10 mouse cellular contexts compared by ENCODE assay signal in genomic region chr19:58829575-58829974, GRCm38 (mm10). TPM values are rescaled to one million over a fixed set of nuclear protein-coding genes. Genes with fewer than 3 reads are reported as not detected.
A peak's percentile ranks its signal among the peaks of the same experiment; 100 is the strongest.
DNase-seq lines count a peak whose midpoint lies in the region; ATAC-seq and TF ChIP-seq lines count a peak whose summit lies in the region.
"Had no signal": no experiment of that assay in that cellular context is flagged by ENCODE, and none has a peak within 500 bp of the region (broad histone marks: within the 10 kb centered on the region; RNA-seq: fewer than 3 reads in every experiment).

No protein-coding gene starts in this region.

- peaks cover 14% of the 10 kb centered on the region for H3K4me1 ChIP-seq in kidney, embryonic 16.5 days (ENCODE audit: insufficient read depth, low read length)
- peaks cover 20% of the 10 kb centered on the region for H3K4me1 ChIP-seq in cortical plate, adult 2 months (ENCODE audit: control insufficient read depth, insufficient read depth, low read length)

- no peak overlapping the region for H3K27ac ChIP-seq in kidney, embryonic 16.5 days (ENCODE audit: low read length)
- H3K27ac ChIP-seq in cortical plate, adult 2 months (ENCODE audit: insufficient read depth, low read length) = peak overlapping the region; percentile 66

- H3K9me3 ChIP-seq in kidney, embryonic 16.5 days (ENCODE audit: low read length) = no peaks in the 10 kb centered on the region

- no peak for TF ChIP-seq POLR2A in cortical plate, adult 2 months (IDR thresholded peaks at IDR 0.05; ENCODE audit: extremely low read depth, insufficient read depth, low read length)

- H3K4me2 ChIP-seq in kidney, embryonic 16.5 days (replicated peaks; ENCODE audit: low read depth, low read length) = no peak overlapping the region

- 88% methylated on average over 5 of the region's 5 CpGs for WGBS in kidney, embryonic 16.5 days

- H3K4me3 ChIP-seq in kidney, embryonic 16.5 days (ENCODE audit: low read length) = no peak overlapping the region
- H3K4me3 ChIP-seq in cortical plate, adult 2 months (ENCODE audit: insufficient read depth, low read length) = no peak overlapping the region

- no peak for TF ChIP-seq CTCF in cortical plate, adult 2 months (IDR thresholded peaks at IDR 0.05; ENCODE audit: extremely low read depth, insufficient read depth, low read length)

- no peaks in the 10 kb centered on the region for H3K27me3 ChIP-seq in kidney, embryonic 16.5 days (ENCODE audit: insufficient read depth, low read length)

- H3K36me3 ChIP-seq in kidney, embryonic 16.5 days (ENCODE audit: insufficient read depth, low read length) = peaks cover 5% of the 10 kb centered on the region; the same call in 1 of the 2 replicates

- no peak for ATAC-seq in kidney, embryonic 16.5 days (ENCODE audit: low FRiP score, low TSS enrichment)
- no peak for ATAC-seq in inflammation-experienced regulatory T-cells, adult 6 months

- DNase-seq in kidney, adult 18-20 months = peak; percentile 54
- DNase-seq in layer of hippocampus, postnatal 25 days (ENCODE audit: extremely low spot score in 1 of 2, low spot score in 1 of 2) = peak; percentile 49 to 53
- DNase-seq in right cerebral cortex, postnatal 14 days = peak; percentile 70
- no peak for DNase-seq in liver
- no peak for DNase-seq in thymus, postnatal 25 days

- H3K9ac ChIP-seq in kidney, embryonic 16.5 days (replicated peaks; ENCODE audit: low read length) = no peak overlapping the region

RNA-seq across cellular contexts. Expression of gene 1700019N19Rik, which starts 35.3 kb away (rescaled TPM):
- not detected in 2 replicates for polyA plus RNA-seq in kidney, embryonic 16.5 days (2015; fragmentation: Nextera tagmentation; extraction: Ambion mirVana)
- 0.15 and 0.30 TPM in 2 replicates for polyA plus RNA-seq in cortical plate, adult 2 months (2012; rRNA removed)
- total RNA-seq in layer of hippocampus, postnatal 25 days (2021) = not detected
- polyA plus RNA-seq in inflammation-experienced regulatory T-cells, adult 6 months (2017; shearing (Covaris generic)) = not detected
- total RNA-seq: MEL had no signal
- polyA plus RNA-seq: intestine, embryonic 14.5 days had no signal

Comparison
In these comparisons a context has a peak if more than half of its experiments do, and no peak if none do; other contexts are left out.
1. DNase-seq: peak in kidney, adult 18-20 months (single experiment), layer of hippocampus, postnatal 25 days (2 of 2) and right cerebral cortex, postnatal 14 days (single experiment); none in liver (single experiment) and thymus, postnatal 25 days (single experiment).